Mouse (Mus musculus) neural tube, embryonic 12.5 days (tissue): Measurements from ENCODE around the gene Cabp4. TPM values are rescaled to one million over a fixed set of nuclear protein-coding genes. Genes with fewer than 3 reads are reported as not detected.

Experiments
- ATAC-seq: fragments of 200-750 bp; cut with Nextera tagmentation; 2 replicates; pipeline ENCODE4 v1.8.0; 2017; ENCODE audit warnings: low read depth, mild to moderate bottlenecking, moderate TSS enrichment, moderate library complexity; ENCODE audit not compliant: low FRiP score
- H3K27ac ChIP-seq: fragments of 300-500 bp; sonication (generic); 2 replicates; pipeline ENCODE4 v1.5.1; 2016
- H3K27me3 ChIP-seq: fragments of 300-500 bp; sonication (generic); replicated peaks from 2 replicates; pipeline ENCODE4 v1.6.1; 2016; ENCODE audit warnings: mild to moderate bottlenecking
- H3K36me3 ChIP-seq: fragments of 300-500 bp; sonication (generic); 2 replicates; pipeline ENCODE4 v1.6.1; 2016; ENCODE audit warnings: mild to moderate bottlenecking
- H3K4me1 ChIP-seq: fragments of 300-500 bp; sonication (generic); 2 replicates; pipeline ENCODE4 v1.6.1; 2016
- H3K4me2 ChIP-seq: fragments of 300-500 bp; sonication (generic); replicated peaks from 2 replicates; pipeline ENCODE4 v1.6.1; 2016; ENCODE audit warnings: mild to moderate bottlenecking
- H3K4me3 ChIP-seq: fragments of 300-500 bp; sonication (generic); 2 replicates; pipeline ENCODE4 v1.5.1; 2016
- H3K9ac ChIP-seq: fragments of 300-500 bp; sonication (generic); 2 replicates; pipeline ENCODE4 v1.6.1; 2016; ENCODE audit warnings: mild to moderate bottlenecking
- H3K9me3 ChIP-seq: fragments of 300-500 bp; sonication (generic); 2 replicates; pipeline ENCODE4 v1.6.1; 2016; ENCODE audit warnings: mild to moderate bottlenecking
- WGBS: fragments of 180-500 bp; shearing (Covaris S2); methylation state at CpG from one replicate; pipeline ENCODE4 v1.1.7; 2016; 5-methylcytosine and 5-hydroxymethylcytosine counted together
- polyA plus RNA-seq: library from polyadenylated mRNA; unstranded; fragments of >200 nt; fragmentation: Nextera tagmentation; extraction: Ambion mirVana; gene quantifications from 2 replicates; pipeline ENCODE4 v1.2.1, GENCODE M21; 2016

Gene Cabp4
- polyA plus RNA-seq, 1 experiment from 2014 or later = 0.13 TPM

DNA sequence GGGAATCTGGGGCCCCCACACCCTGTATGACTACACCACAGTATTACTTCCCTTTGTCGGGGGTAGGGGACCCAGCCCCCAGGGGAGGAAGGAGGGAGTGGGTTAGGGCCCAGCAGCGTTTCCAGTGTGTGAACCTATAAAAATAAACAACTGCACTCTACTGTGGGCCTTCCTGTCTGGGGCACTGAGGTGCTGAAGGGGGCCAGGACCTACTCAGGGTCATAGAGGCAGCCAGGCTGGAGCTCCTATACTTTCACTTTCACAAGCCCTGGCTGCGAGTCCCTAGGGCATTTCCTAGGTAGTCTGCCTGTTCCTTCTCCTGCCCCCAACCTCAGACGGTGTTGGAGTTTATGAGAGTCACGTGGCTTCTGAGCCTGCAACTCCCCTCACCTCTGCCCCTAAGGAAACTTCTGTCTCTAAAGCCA is 30.0 kb downstream of the Cabp4 start:
- Histone ChIP-seq H3K4me3 (no peak overlapping the region), H3K36me3 (peaks cover 70% of the 10 kb centered on the region), H3K4me2 (no peak overlapping the region), H3K9me3 (no peaks in the 10 kb centered on the region), H3K27me3 (no peaks in the 10 kb centered on the region), H3K27ac (no peak overlapping the region), H3K4me1 (no peaks in the 10 kb centered on the region), H3K9ac (no peak overlapping the region)
- WGBS = 60% methylated on average over 5 of the region's 5 CpGs
- no peak for ATAC-seq

GRCm38 (mm10) chr19:4113186-4113805 is 30.5 kb downstream of the Cabp4 start:
- H3K27ac ChIP-seq = no peak overlapping the region
- H3K4me2 ChIP-seq = no peak overlapping the region
- no peaks in the 10 kb centered on the region for H3K9me3 ChIP-seq
- no peaks in the 10 kb centered on the region for H3K4me1 ChIP-seq
- H3K36me3 ChIP-seq = peaks cover 70% of the 10 kb centered on the region
- no peak overlapping the region for H3K9ac ChIP-seq
- no peaks in the 10 kb centered on the region for H3K27me3 ChIP-seq
- H3K4me3 ChIP-seq = no peak overlapping the region
- no peak for ATAC-seq
- 87% methylated on average over 13 of the region's 13 CpGs for WGBS

DNA sequence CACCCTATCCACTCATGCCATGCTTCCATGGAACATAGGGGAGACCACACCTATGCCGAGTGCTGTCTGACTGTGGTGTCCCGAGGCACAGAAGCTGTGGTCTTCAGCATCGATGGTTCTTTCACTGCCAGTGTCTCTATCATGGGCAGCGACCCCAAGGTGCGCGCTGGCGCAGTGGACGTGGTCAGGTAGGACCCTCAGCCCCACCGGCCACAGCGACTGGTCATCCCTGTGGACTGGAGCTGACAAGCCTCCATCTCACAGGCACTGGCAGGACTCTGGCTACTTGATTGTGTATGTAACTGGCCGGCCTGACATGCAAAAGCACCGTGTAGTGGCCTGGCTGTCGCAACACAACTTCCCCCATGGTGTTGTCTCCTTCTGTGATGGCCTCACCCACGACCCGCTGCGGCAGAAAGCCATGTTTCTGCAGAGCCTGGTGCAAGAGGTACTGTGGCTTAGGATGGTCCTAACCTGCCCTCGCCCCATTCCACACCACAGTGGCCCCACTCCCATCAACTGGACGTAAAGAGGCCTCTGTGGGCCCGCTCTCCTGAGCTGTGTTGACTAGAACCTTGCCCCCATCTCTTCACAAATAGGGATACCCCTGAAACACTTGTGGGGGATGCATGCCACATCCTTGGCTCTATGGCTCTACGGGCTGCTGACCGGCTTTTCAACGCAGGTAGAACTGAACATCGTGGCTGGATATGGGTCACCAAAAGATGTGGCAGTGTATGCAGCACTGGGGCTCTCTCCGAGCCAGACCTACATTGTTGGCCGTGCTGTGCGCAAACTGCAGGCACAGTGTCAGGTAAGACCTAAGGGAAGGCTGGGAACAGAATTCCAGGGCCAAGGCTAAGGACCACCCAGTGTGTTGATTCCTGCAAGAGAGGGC is 31.5 kb downstream of the Cabp4 start:
- Histone ChIP-seq H3K27ac (no peak overlapping the region), H3K27me3 (no peaks in the 10 kb centered on the region), H3K36me3 (peaks cover 65% of the 10 kb centered on the region), H3K4me1 (no peaks in the 10 kb centered on the region), H3K9me3 (no peaks in the 10 kb centered on the region), H3K4me3 (no peak overlapping the region), H3K9ac (no peak overlapping the region), H3K4me2 (no peak overlapping the region)
- WGBS = 95% methylated on average over 26 of the region's 26 CpGs
- ATAC-seq = no peak

DNA sequence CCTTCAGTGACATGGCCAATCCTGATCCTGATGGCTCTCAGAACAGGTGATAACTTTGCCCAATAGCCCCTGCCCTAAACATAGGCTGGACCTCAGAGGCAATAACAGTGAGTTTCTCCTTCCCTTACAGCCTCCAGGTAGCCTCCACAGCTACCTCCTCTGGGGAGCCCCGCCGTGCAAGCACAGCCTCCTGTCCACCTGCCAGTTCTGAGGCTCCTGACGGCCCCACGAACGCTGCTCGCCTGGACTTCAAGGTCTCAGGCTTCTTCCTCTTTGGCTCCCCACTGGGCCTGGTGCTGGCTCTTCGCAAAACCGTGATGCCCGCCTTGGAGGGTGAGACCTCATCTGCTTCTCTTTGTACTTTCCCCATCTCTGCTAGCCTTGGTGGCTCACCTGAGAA is 35.3 kb downstream of the Cabp4 start:
- Histone ChIP-seq H3K27me3 (no peaks in the 10 kb centered on the region), H3K9me3 (no peaks in the 10 kb centered on the region), H3K27ac (no peak overlapping the region), H3K36me3 (peaks cover 33% of the 10 kb centered on the region), H3K4me3 (no peak overlapping the region), H3K9ac (no peak overlapping the region), H3K4me2 (no peak overlapping the region), H3K4me1 (no peaks in the 10 kb centered on the region)
- WGBS = 91% methylated on average over 9 of the region's 9 CpGs
- no peak for ATAC-seq

- H3K4me3 ChIP-seq = no peak overlapping the region
- 89% methylated on average over 14 of the region's 14 CpGs for WGBS
These were observed 37.2 kb downstream of the Cabp4 start for GRCm38 (mm10) chr19:4106654-4107053.

GRCm38 (mm10) chr19:4104675-4105194 is 39.1 kb downstream of the Cabp4 start:
- 91% methylated on average over 16 of the region's 16 CpGs for WGBS
- Histone ChIP-seq H3K9me3 (no peaks in the 10 kb centered on the region), H3K27ac (no peak overlapping the region), H3K4me1 (peaks cover 20% of the 10 kb centered on the region), H3K4me2 (no peak overlapping the region), H3K27me3 (peaks cover 32% of the 10 kb centered on the region), H3K36me3 (peaks cover 9% of the 10 kb centered on the region; the same call in 1 of the 2 replicates), H3K9ac (no peak overlapping the region), H3K4me3 (no peak overlapping the region)
- ATAC-seq = no peak

More at GRCm38 (mm10) chr19:4106654-4107053, 37.2 kb downstream of the Cabp4 start:
- H3K27me3 ChIP-seq = peaks cover 16% of the 10 kb centered on the region
- H3K9me3 ChIP-seq = no peaks in the 10 kb centered on the region
- H3K9ac ChIP-seq = no peak overlapping the region
- H3K4me2 ChIP-seq = no peak overlapping the region
- 0 out of 2 replicates have a peak, but pooled peaks cover 1% of the 10 kb centered on the region for H3K4me1 ChIP-seq
- ATAC-seq = no peak
- no peak overlapping the region for H3K27ac ChIP-seq
- H3K36me3 ChIP-seq = peaks cover 15% of the 10 kb centered on the region

- H3K4me1 ChIP-seq = peaks cover 29% of the 10 kb centered on the region
- H3K27ac ChIP-seq = no peak overlapping the region
- H3K4me2 ChIP-seq = no peak overlapping the region
- 0 out of 2 replicates have a peak, but pooled peaks cover 5% of the 10 kb centered on the region for H3K36me3 ChIP-seq
- H3K27me3 ChIP-seq = peaks cover 38% of the 10 kb centered on the region
- 76% methylated on average over 3 of the region's 3 CpGs for WGBS
- H3K4me3 ChIP-seq = no peak overlapping the region
- H3K9me3 ChIP-seq = no peaks in the 10 kb centered on the region
- ATAC-seq = no peak
- no peak overlapping the region for H3K9ac ChIP-seq
These were observed 40.0 kb downstream of the Cabp4 start for GRCm38 (mm10) chr19:4103792-4104191.

GRCm38 (mm10) chr19:4103294-4103693 is 40.5 kb downstream of the Cabp4 start:
- ATAC-seq = no peak
- Histone ChIP-seq H3K9ac (no peak overlapping the region), H3K27me3 (peaks cover 38% of the 10 kb centered on the region), H3K4me1 (peaks cover 34% of the 10 kb centered on the region), H3K4me2 (no peak overlapping the region), H3K27ac (no peak overlapping the region), H3K4me3 (no peak overlapping the region), H3K36me3 (0 out of 2 replicates have a peak, but pooled peaks cover 5% of the 10 kb centered on the region), H3K9me3 (no peaks in the 10 kb centered on the region)
- 93% methylated on average over 18 of the region's 18 CpGs for WGBS

- Histone ChIP-seq H3K27me3 (peaks cover 38% of the 10 kb centered on the region), H3K4me1 (peaks cover 40% of the 10 kb centered on the region)
- no peak for ATAC-seq
These were observed 41.2 kb downstream of the Cabp4 start for GRCm38 (mm10) chr19:4102626-4103025.

DNA sequence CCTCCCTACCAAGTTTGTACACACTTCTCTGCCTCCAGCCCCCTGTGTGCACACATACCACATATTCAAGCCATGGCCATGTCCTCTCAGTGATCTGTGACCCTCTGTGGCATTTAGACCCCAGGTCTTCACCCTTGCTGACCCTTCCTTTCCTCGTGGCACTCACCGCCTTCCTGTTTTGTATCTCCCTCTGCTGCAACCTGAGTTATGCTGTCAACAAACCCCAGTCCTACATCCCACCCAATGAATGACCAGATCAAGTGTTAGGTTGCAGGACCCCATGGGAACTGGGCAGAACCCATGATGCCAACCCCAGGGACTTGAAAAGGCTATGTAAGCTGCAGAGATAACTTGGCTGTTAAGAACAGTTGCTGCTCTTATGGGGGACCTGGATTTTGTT is 41.8 kb downstream of the Cabp4 start:
- Histone ChIP-seq H3K27ac (no peak overlapping the region), H3K27me3 (peaks cover 38% of the 10 kb centered on the region), H3K4me3 (no peak overlapping the region), H3K36me3 (0 out of 2 replicates have a peak, but pooled peaks cover 5% of the 10 kb centered on the region), H3K4me1 (peaks cover 42% of the 10 kb centered on the region), H3K4me2 (peak overlapping the region; percentile 92), H3K9ac (no peak overlapping the region), H3K9me3 (no peaks in the 10 kb centered on the region)
- no peak for ATAC-seq
- WGBS = 95% methylated on average over 2 of the region's 2 CpGs

More at GRCm38 (mm10) chr19:4102626-4103025, 41.2 kb downstream of the Cabp4 start:
- Histone ChIP-seq H3K9me3 (no peaks in the 10 kb centered on the region), H3K9ac (no peak overlapping the region), H3K36me3 (0 out of 2 replicates have a peak, but pooled peaks cover 5% of the 10 kb centered on the region), H3K27ac (no peak overlapping the region), H3K4me2 (no peak overlapping the region), H3K4me3 (no peak overlapping the region)
- 95% methylated on average over 12 of the region's 12 CpGs for WGBS

DNA sequence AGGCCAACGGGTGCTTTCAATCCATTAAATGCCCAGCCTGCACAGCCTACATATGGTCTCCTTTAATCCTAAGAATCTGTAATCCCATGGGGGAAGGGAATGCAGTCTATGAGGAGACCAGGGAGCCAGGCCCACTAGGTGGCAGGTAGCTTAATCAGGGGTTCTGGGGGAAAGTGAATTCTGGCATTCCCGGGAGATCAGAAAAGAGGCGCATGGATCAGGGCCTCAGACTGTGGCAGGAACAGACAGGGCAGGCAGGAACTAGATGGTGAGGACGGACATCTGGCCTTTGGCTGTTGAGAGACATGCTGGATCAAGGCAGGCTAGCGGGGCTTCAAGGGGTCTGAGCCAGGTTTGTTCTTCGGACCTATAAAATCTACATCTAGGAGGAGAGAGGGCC is 42.4 kb downstream of the Cabp4 start:
- Histone ChIP-seq H3K36me3 (0 out of 2 replicates have a peak, but pooled peaks cover under 1% of the 10 kb centered on the region), H3K4me2 (peak overlapping the region; percentile 92), H3K27me3 (peaks cover 38% of the 10 kb centered on the region), H3K4me1 (peaks cover 42% of the 10 kb centered on the region), H3K4me3 (peak overlapping the region; percentile 50), H3K9ac (peak overlapping the region; percentile 69; the same call in 1 of the 2 replicates), H3K27ac (no peak overlapping the region), H3K9me3 (no peaks in the 10 kb centered on the region)
- no peak for ATAC-seq
- WGBS = 66% methylated on average over 6 of the region's 6 CpGs

GRCm38 (mm10) chr19:4100718-4101261 is 43.0 kb downstream of the Cabp4 start:
- Histone ChIP-seq H3K27ac (no peak overlapping the region), H3K36me3 (no peaks in the 10 kb centered on the region), H3K4me1 (peaks cover 42% of the 10 kb centered on the region), H3K9ac (peak overlapping the region; percentile 69), H3K27me3 (peaks cover 38% of the 10 kb centered on the region), H3K4me3 (peak overlapping the region; percentile 50), H3K9me3 (no peaks in the 10 kb centered on the region), H3K4me2 (peak overlapping the region; percentile 92)
- under 1% methylated on average over 52 of the region's 52 CpGs for WGBS
- no peak for ATAC-seq
